Mouse (Mus musculus): ENCODE data around the gene Got2. TPM values are rescaled to one million over a fixed set of nuclear protein-coding genes. Genes with fewer than 3 reads are reported as not detected.

The Got2 gene
- 38.4 and 45.5 TPM in 2 replicates for polyA plus RNA-seq (2012; rRNA removed)

DNA sequence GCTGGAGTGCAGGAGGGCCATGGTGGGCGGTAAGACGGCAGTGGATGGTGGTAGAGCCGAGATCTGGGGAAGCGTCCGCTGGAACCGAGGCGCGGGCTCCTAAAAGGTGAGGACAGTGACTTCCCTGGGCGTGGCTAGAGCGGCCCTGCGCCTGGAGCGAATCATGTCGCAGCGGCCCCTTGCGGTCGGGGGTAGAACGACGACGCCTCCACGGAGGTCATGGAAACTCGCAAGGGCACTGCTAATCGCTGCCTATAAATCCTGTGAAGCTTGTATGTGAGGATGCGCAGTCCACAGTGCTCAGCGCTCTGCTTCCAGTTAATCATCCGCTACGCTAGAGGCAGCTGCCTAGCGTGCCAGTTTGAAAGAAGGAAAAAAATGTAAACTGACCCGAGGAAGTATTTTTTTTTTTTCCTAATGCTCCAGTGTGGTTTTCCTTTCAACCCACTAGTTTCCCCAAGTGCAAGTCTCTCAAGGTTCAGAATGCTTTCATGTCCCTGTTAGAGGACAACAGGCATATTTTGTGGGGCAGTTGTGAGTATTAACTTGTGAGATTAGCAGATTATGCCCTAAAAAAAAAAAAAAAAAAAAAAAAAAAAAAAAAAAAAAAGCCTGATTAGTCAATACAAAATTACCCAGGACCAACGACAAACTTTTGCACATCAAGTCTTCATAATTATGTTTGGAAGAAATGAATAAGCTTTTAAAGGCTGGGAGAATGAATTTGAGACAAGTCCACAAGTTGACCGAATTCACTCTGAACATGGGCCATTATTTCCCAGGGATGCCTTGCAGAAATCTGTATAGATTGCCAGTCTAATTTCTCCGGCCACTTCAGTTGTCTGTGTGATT, at the start of gene Got2:
Gene Got2 (minus strand): TSS at position 263 of the 852 bp plus-strand sequence.
- Histone ChIP-seq H3K27ac (ENCODE audit: insufficient read depth, low read length) (peak within 1 kb of the TSS; percentile 17), H3K27me3 (ENCODE audit: control insufficient read depth, insufficient read depth, low read length) (no peaks in the 10 kb centered on the region), H3K36me3 (ENCODE audit: control insufficient read depth, insufficient read depth, low read length) (no peaks in the 10 kb centered on the region), H3K4me1 (ENCODE audit: control insufficient read depth, insufficient read depth, insufficient read length) (no peaks in the 10 kb centered on the region; the same call in 1 of the 2 replicates), H3K4me3 (ENCODE audit: extremely low read depth, insufficient read depth, insufficient read length) (peak within 1 kb of the TSS; percentile 79)
- peak; percentile 83 to 87 for DNase-seq (ENCODE audit: low read depth in 1 of 2, low spot score in 2 of 2)
- TF ChIP-seq CTCF (IDR thresholded peaks at IDR 0.05; ENCODE audit: extremely low read depth, insufficient read depth, insufficient read length, insufficient replicate concordance), result peak; percentile 93
- TF ChIP-seq POLR2A (IDR thresholded peaks at IDR 0.05; ENCODE audit: low read depth, low read length), result peak; percentile 4; the same call in 1 of the 2 replicates
- 8% methylated on average over 30 of the region's 31 CpGs for WGBS

DNA sequence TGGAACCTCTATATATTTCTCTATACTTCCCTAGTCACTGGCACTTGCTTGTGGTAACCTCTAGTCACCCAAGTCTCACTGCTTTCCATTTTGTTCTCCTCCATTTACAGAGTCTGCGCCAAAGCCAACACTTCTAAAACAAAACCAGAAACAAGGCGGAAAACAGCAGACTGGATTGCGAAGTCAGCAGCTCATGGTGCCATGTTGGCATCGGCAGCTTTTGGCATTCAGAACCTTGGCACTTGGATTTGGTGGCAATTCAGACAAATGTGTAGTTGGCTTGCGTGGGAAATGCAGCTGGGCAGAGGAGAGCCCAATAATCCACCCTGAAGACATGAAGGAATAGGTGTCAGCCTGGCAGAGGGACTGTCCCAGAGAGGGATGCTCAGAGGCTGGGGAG, 44.5 kb upstream of the Got2 start:
- H3K4me1 ChIP-seq (ENCODE audit: control insufficient read depth, insufficient read depth, insufficient read length), result no peaks in the 10 kb centered on the region
- no peak for DNase-seq (ENCODE audit: low read depth in 1 of 2, low spot score in 2 of 2)
- H3K27me3 ChIP-seq (ENCODE audit: control insufficient read depth, insufficient read depth, low read length), result no peaks in the 10 kb centered on the region
- TF ChIP-seq CTCF (IDR thresholded peaks at IDR 0.05; ENCODE audit: extremely low read depth, insufficient read depth, insufficient read length, insufficient replicate concordance) (no peak), POLR2A (IDR thresholded peaks at IDR 0.05; ENCODE audit: low read depth, low read length) (no peak)
- H3K27ac ChIP-seq (ENCODE audit: insufficient read depth, low read length), result no peak overlapping the region
- no peak overlapping the region for H3K4me3 ChIP-seq (ENCODE audit: extremely low read depth, insufficient read depth, insufficient read length)
- no peaks in the 10 kb centered on the region for H3K36me3 ChIP-seq (ENCODE audit: control insufficient read depth, insufficient read depth, low read length)
- 92% methylated on average over 5 of the region's 5 CpGs for WGBS

DNA sequence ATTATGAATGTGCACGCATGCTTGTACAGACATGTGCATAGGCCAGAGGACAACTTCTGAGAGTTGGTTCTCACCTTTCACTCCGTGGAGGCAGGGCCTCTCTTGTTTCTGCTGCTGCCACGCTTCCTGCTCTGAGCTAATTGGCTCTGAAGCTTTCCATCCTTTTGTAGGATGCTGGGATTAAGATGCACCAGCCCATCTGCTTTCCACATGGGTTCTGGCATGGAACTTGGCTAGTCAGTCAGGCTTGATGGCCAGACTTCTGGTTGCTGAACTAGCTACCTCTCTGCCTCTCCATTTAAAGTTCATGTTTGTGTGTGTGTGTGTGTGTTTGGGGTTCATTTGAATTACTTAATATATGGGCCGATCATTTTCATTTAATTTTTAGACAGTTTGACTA, 41.5 kb upstream of the Got2 start:
- H3K4me3 ChIP-seq (ENCODE audit: extremely low read depth, insufficient read depth, insufficient read length), result no peak overlapping the region
- no peaks in the 10 kb centered on the region for H3K27me3 ChIP-seq (ENCODE audit: control insufficient read depth, insufficient read depth, low read length)
- WGBS, result 72% methylated on average over 4 of the region's 4 CpGs
- TF ChIP-seq POLR2A (IDR thresholded peaks at IDR 0.05; ENCODE audit: low read depth, low read length), result no peak
- TF ChIP-seq CTCF (IDR thresholded peaks at IDR 0.05; ENCODE audit: extremely low read depth, insufficient read depth, insufficient read length, insufficient replicate concordance), result no peak
- H3K27ac ChIP-seq (ENCODE audit: insufficient read depth, low read length), result no peak overlapping the region
- no peak for DNase-seq (ENCODE audit: low read depth in 1 of 2, low spot score in 2 of 2)
- H3K4me1 ChIP-seq (ENCODE audit: control insufficient read depth, insufficient read depth, insufficient read length), result no peaks in the 10 kb centered on the region
- no peaks in the 10 kb centered on the region for H3K36me3 ChIP-seq (ENCODE audit: control insufficient read depth, insufficient read depth, low read length)

DNA sequence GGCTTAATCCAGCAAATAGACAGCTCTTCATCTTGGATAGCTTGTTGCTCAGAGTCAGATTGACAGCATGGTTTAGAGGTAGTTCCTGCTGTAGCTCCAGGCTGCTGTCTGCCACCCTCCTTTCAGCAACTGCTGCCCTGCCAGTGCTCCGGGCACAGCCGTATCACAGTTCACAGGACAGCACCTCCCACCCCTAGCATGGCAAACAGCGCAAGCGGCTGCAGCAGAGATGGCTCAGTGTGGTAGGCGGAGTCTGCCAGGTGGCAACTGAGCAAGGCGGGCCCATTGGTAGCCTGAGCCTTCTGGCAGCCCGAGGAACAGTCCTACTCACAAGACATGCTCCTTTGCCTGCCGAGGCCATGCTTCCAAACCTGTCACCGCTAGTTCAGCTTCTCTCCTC, 27.8 kb upstream of the Got2 start:
- H3K36me3 ChIP-seq (ENCODE audit: control insufficient read depth, insufficient read depth, low read length), result no peaks in the 10 kb centered on the region
- no peaks in the 10 kb centered on the region for H3K4me1 ChIP-seq (ENCODE audit: control insufficient read depth, insufficient read depth, insufficient read length)
- H3K27me3 ChIP-seq (ENCODE audit: control insufficient read depth, insufficient read depth, low read length), result no peaks in the 10 kb centered on the region
- TF ChIP-seq CTCF (IDR thresholded peaks at IDR 0.05; ENCODE audit: extremely low read depth, insufficient read depth, insufficient read length, insufficient replicate concordance) (no peak), POLR2A (IDR thresholded peaks at IDR 0.05; ENCODE audit: low read depth, low read length) (no peak)
- WGBS, result 9% methylated on average over 9 of the region's 9 CpGs
- H3K27ac ChIP-seq (ENCODE audit: insufficient read depth, low read length), result no peak overlapping the region
- no peak overlapping the region; the same call in 1 of the 2 replicates for H3K4me3 ChIP-seq (ENCODE audit: extremely low read depth, insufficient read depth, insufficient read length)
- DNase-seq (ENCODE audit: low read depth in 1 of 2, low spot score in 2 of 2), result no peak

DNA sequence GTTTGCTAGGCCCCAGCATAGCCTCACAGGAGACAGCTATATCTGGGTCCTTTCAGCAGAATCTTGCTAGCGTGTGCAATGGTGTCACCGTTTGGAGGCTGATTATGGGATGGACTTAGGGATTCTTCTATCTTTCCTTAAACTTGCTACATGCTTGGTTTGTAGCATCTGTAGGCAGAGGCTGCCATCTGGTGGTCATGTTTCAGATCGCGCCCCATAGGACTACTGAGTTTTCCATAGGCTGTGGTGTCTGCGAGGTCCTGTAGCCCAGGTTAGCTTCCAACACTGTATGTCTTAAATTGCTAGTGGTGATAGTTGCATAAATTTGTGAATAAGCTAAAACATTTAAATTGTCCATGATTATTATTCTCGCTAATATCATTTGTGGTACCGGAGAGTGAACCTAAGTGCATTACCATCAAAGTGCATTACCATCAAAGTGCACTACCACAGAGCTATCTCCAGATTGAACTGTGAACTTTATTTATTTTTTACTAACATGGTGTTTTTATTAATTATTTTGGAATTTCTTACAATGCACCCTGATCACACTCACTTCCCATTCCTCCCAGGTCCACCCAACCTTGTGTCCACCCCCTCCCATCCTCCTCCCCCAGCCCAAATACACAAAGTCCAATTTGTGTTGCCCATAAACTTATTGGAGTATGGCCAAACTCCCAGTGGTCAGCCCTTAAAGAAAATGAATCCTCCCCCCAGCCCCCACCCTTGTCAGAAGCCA, 26.7 kb upstream of the Got2 start:
- no peaks in the 10 kb centered on the region for H3K27me3 ChIP-seq (ENCODE audit: control insufficient read depth, insufficient read depth, low read length)
- DNase-seq (ENCODE audit: low read depth in 1 of 2, low spot score in 2 of 2), result peak; percentile 21 to 60
- H3K4me3 ChIP-seq (ENCODE audit: extremely low read depth, insufficient read depth, insufficient read length), result no peak overlapping the region
- TF ChIP-seq CTCF (IDR thresholded peaks at IDR 0.05; ENCODE audit: extremely low read depth, insufficient read depth, insufficient read length, insufficient replicate concordance) (peak; percentile 65; the same call in 1 of the 2 replicates), POLR2A (IDR thresholded peaks at IDR 0.05; ENCODE audit: low read depth, low read length) (no peak)
- no peak overlapping the region for H3K27ac ChIP-seq (ENCODE audit: insufficient read depth, low read length)
- H3K4me1 ChIP-seq (ENCODE audit: control insufficient read depth, insufficient read depth, insufficient read length), result no peaks in the 10 kb centered on the region
- WGBS, result 6% methylated on average over 7 of the region's 7 CpGs
- no peaks in the 10 kb centered on the region for H3K36me3 ChIP-seq (ENCODE audit: control insufficient read depth, insufficient read depth, low read length)

DNA sequence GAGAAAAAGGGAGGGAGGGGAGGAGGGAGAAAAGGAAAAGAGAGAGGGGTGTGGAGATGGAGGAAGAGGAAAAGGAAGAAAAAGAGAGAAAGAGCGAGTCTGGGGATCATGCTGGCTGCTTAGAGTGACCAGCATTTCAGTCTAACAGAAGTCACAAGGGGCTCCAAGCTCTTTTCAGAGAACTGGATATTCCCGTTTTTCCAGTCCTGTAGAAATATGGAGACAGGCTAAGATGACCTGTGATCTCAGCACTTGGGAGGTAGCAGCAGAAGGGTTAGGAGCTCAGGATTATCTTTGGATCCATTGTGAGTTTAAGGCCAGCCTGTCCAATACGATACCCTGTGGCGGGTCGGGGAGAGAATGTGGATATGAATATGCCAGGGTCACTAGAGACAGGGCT, 22.9 kb upstream of the Got2 start:
- WGBS, result 82% methylated on average over 5 of the region's 5 CpGs
- Histone ChIP-seq H3K4me3 (ENCODE audit: extremely low read depth, insufficient read depth, insufficient read length) (no peak overlapping the region), H3K27me3 (ENCODE audit: control insufficient read depth, insufficient read depth, low read length) (no peaks in the 10 kb centered on the region), H3K4me1 (ENCODE audit: control insufficient read depth, insufficient read depth, insufficient read length) (no peaks in the 10 kb centered on the region), H3K36me3 (ENCODE audit: control insufficient read depth, insufficient read depth, low read length) (no peaks in the 10 kb centered on the region), H3K27ac (ENCODE audit: insufficient read depth, low read length) (no peak overlapping the region)
- no peak for DNase-seq (ENCODE audit: low read depth in 1 of 2, low spot score in 2 of 2)
- TF ChIP-seq CTCF (IDR thresholded peaks at IDR 0.05; ENCODE audit: extremely low read depth, insufficient read depth, insufficient read length, insufficient replicate concordance) (no peak), POLR2A (IDR thresholded peaks at IDR 0.05; ENCODE audit: low read depth, low read length) (no peak)
